Mouse (Mus musculus) frontal cortex, postnatal 36 days (tissue): ENCODE measurements around the gene Tspan2.

Source experiments
- DNase-seq, 2 experiments: peaks; one replicate each; pipeline ENCODE4 v3.0.0; 2022; ENCODE audit warnings: low spot score in 2 of 2

Tspan2 gene

GRCm38 (mm10) chr3:102764850-102765249 is 30.5 kb downstream of the Tspan2 start:
- DNase-seq, result no peak

- no peak for DNase-seq
These were observed 38.7 kb downstream of the Tspan2 start for GRCm38 (mm10) chr3:102773018-102773417.

GRCm38 (mm10) chr3:102782618-102783017 is 48.3 kb downstream of the Tspan2 start, which contains the start of gene Tshb:
Gene Tshb, minus strand, starts transcription at chr3:102782718.
- no peak for DNase-seq

GRCm38 (mm10) chr3:102787369-102787768 is 53.0 kb downstream of the Tspan2 start:
- DNase-seq, result no peak

DNA sequence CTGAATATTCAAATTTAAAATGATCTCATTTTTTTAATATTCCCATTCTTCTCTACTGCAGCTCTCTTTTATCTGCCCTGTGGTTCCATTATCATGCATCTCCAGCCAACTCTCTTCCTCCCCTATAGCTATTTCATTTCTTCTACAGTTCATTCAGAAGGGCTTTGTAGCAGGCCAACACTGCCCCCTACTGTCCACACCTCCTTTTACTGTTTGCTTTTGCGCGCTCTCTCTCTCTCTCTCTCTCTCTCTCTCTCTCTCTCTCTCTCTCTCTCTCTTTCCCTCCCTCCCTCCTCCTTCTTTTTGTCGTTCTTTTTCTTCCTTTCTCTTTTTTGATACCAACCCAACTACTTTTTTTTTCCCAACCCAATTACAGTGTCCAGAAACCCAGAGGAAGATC is 69.6 kb downstream of the Tspan2 start:
- DNase-seq, result peak; percentile 73 to 77

DNA sequence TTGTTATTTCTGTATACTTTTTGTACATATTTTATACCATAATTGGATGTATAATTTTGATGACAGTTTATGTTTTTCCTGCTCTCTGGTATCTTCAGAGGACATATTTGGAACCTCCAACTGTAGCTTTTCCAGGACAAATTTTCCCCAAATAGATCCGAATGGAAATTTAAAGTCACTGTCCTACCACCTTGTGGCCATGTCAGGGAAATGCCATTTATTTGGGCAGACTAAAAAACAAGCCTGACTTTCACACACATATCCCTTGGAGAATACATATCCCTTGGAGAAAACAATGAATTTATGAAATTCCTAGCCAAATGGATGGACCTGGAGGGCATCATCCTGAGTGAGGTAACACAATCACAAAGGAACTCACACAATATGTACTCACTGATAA is 108.1 kb downstream of the Tspan2 start:
- DNase-seq, result no peak

GRCm38 (mm10) chr3:102848661-102849060 is 114.3 kb downstream of the Tspan2 start:
- DNase-seq, result no peak
